Mouse (Mus musculus) lung, embryonic 16.5 days (tissue): ENCODE measurements around the gene Ankrd24. TPM values are rescaled to one million over a fixed set of nuclear protein-coding genes. Genes with fewer than 3 reads are reported as not detected.

Experiments used
- ATAC-seq: fragments of 200-750 bp; cut with Nextera tagmentation; 2 replicates; pipeline ENCODE4 v1.8.0; 2017; ENCODE audit warnings: low read depth, mild to moderate bottlenecking, moderate library complexity
- H3K27ac ChIP-seq: fragments of 300-500 bp; sonication (generic); 2 replicates; pipeline ENCODE4 v1.5.1; 2014; ENCODE audit warnings: mild to moderate bottlenecking, control low read depth, low read length
- H3K27me3 ChIP-seq: fragments of 300-500 bp; sonication (generic); 2 replicates; pipeline ENCODE4 v1.6.1; 2014; ENCODE audit warnings: low read depth, low read length, mixed read lengths; ENCODE audit not compliant: control insufficient read depth, insufficient read depth
- H3K36me3 ChIP-seq: fragments of 300-500 bp; sonication (generic); 2 replicates; pipeline ENCODE4 v1.6.1; 2014; ENCODE audit warnings: low read length; ENCODE audit not compliant: control insufficient read depth, insufficient read depth
- H3K4me1 ChIP-seq: fragments of 300-500 bp; sonication (generic); replicated peaks from 2 replicates; pipeline ENCODE4 v1.6.1; 2014; ENCODE audit warnings: low read length, mixed read lengths; ENCODE audit not compliant: control insufficient read depth, insufficient read depth
- H3K4me2 ChIP-seq: fragments of 300-500 bp; sonication (generic); 2 replicates; pipeline ENCODE4 v1.6.1; 2014; ENCODE audit warnings: low read depth, low read length, control low read depth
- H3K4me3 ChIP-seq: fragments of 300-500 bp; sonication (generic); 2 replicates; pipeline ENCODE4 v1.5.1; 2014; ENCODE audit warnings: mild to moderate bottlenecking, low read length, control low read depth
- H3K9ac ChIP-seq: fragments of 300-500 bp; sonication (generic); 2 replicates; pipeline ENCODE4 v1.6.1; 2014; ENCODE audit warnings: low read length, control low read depth
- H3K9me3 ChIP-seq: fragments of 300-500 bp; sonication (generic); 2 replicates; pipeline ENCODE4 v1.6.1; 2016; ENCODE audit warnings: low read length; ENCODE audit not compliant: control insufficient read depth
- WGBS: fragments of 180-500 bp; shearing (Covaris S2); extraction: QIAGEN DNeasy Blood & Tissue Kit; methylation state at CpG from one replicate; pipeline ENCODE4 v1.1.7; 2014; 5-methylcytosine and 5-hydroxymethylcytosine counted together
- polyA plus RNA-seq: library from polyadenylated mRNA; unstranded; fragments of >200 nt; fragmentation: Nextera tagmentation; extraction: Ambion mirVana; gene quantifications from 2 replicates; pipeline ENCODE4 v1.2.1, GENCODE M21; 2015

Gene Ankrd24
- polyA plus RNA-seq, 1 experiment from 2014 or later: 9.2 TPM

DNA sequence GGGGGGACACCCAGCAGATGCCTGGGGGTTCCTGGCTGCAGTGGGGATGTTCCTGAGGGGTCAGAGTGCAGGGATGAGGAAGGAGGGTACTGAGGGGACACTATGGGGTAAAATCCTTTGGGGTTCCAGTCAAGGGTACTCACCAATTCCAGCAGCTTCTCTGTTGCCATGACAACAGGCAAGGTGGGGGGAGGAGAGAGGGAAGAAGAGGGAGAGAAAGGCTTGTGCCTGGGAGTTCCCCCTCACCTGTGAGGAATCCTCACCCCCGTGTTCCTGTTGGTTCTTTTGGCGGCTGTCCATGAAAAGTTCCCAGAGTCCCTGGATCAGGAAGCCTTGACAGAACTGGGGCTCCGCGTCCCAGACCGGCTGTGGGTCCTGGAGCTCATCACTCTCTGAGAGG lies 32.7 kb upstream of the Ankrd24 start:
- no peak overlapping the region for H3K4me3 ChIP-seq
- 39% methylated on average over 5 of the region's 5 CpGs for WGBS
- no peak for ATAC-seq
- H3K9ac ChIP-seq: peak overlapping the region; percentile 3; the same call in 1 of the 2 replicates
- no peaks in the 10 kb centered on the region for H3K36me3 ChIP-seq
- H3K4me2 ChIP-seq: no peak overlapping the region
- no peak overlapping the region for H3K27ac ChIP-seq
- peaks cover 3% of the 10 kb centered on the region; the same call in 1 of the 2 replicates for H3K27me3 ChIP-seq
- no peaks in the 10 kb centered on the region for H3K9me3 ChIP-seq
- peaks cover 39% of the 10 kb centered on the region for H3K4me1 ChIP-seq

DNA sequence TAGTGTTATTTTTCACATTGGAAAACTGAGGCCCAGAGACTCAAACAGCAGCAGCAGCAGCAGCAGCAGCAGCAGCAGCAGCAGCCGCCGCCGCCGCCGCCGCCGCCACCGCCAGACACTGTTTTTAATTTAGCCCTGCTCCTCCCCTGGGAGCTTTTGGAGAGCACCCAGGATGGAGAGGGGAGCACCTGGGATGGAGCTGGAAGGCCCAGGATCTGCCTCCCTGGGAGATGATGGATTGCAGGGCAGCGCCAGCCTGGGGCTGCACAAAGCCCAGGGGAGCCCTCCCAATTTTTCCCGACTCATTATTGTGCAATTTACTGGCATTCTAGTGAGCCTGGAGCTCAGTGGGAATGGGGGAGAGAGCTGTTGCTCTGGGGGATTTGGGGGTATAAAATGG lies 31.7 kb upstream of the Ankrd24 start:
- Histone ChIP-seq H3K4me1 (peaks cover 45% of the 10 kb centered on the region), H3K9me3 (no peaks in the 10 kb centered on the region), H3K4me2 (peak overlapping the region; percentile 60), H3K27me3 (peaks cover 3% of the 10 kb centered on the region; the same call in 1 of the 2 replicates), H3K9ac (peak overlapping the region; percentile 60), H3K27ac (peak overlapping the region; percentile 93), H3K36me3 (no peaks in the 10 kb centered on the region), H3K4me3 (peak overlapping the region; percentile 34)
- WGBS: 3% methylated on average over 10 of the region's 10 CpGs
- ATAC-seq: peak; percentile 22

DNA sequence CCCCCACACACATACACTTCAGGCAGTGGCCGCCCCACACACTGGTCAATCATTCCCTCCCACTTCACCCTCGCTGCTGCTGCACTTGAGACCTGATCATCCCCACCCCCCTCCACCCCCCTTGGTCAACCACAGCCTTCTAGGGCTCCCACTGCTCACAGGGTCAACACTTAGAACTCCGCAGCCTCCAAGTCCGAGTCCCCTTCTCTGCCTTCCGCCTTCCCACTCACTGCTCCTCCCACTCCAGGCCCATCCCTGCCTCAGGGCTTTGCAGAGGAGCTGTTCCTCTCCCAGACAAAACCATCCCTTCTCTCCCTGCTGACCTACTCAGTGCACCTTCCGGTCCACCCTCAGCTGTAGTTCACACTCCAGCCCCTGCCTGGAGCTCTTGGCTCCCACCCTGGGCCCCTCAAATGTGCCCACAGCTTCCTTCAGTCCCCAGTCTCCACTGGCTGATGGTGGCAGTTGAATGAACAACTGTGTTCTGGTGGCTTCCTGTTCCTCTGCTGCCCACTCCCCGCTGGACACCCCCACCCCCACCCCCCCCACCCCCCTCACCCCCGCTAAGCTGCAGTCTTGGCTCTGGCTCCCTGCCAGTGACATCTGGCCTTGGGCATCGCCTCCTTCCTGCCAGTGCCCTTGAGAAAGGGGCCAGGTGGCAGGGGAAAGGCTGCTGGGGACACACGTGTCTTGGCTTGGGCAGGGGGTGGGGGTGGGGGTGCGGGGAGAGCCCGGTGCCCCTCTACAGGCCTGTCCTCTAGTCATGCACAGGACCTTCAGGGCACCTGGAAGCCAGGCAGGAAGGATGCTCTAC lies 31.0 kb upstream of the Ankrd24 start:
- peak overlapping the region; percentile 34 for H3K4me3 ChIP-seq
- H3K27ac ChIP-seq: peak overlapping the region; percentile 93
- peaks cover 49% of the 10 kb centered on the region for H3K4me1 ChIP-seq
- H3K4me2 ChIP-seq: peak overlapping the region; percentile 60
- ATAC-seq: peak; percentile 73
- H3K27me3 ChIP-seq: peaks cover 3% of the 10 kb centered on the region; the same call in 1 of the 2 replicates
- no peaks in the 10 kb centered on the region for H3K9me3 ChIP-seq
- H3K36me3 ChIP-seq: no peaks in the 10 kb centered on the region
- peak overlapping the region; percentile 60 for H3K9ac ChIP-seq
- under 1% methylated on average over 12 of the region's 12 CpGs for WGBS

DNA sequence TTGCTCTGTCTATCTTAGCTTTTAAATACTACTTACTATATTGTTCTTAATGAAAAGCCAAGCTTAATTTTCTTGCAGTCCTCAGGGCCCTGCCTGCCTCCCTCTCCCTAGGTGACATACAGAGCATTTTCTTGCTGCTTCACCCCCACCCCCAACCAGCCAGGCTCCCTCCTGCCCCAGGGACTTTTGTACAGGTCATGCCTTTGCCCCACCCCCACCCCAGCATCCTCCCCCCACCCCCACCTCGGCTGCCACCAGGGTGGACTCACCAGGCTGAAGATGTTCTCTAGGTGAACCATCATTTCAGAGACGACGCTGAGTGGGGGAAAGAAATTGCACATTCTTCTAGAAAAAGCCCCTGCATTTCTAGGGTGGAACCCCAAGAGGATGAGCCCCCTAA lies 30.0 kb upstream of the Ankrd24 start:
- ATAC-seq: no peak
- Histone ChIP-seq H3K36me3 (no peaks in the 10 kb centered on the region), H3K9ac (no peak overlapping the region), H3K9me3 (no peaks in the 10 kb centered on the region), H3K27ac (no peak overlapping the region), H3K4me1 (peaks cover 56% of the 10 kb centered on the region), H3K4me3 (no peak overlapping the region), H3K27me3 (peaks cover 3% of the 10 kb centered on the region; the same call in 1 of the 2 replicates), H3K4me2 (no peak overlapping the region)
- 33% methylated on average over 3 of the region's 3 CpGs for WGBS

DNA sequence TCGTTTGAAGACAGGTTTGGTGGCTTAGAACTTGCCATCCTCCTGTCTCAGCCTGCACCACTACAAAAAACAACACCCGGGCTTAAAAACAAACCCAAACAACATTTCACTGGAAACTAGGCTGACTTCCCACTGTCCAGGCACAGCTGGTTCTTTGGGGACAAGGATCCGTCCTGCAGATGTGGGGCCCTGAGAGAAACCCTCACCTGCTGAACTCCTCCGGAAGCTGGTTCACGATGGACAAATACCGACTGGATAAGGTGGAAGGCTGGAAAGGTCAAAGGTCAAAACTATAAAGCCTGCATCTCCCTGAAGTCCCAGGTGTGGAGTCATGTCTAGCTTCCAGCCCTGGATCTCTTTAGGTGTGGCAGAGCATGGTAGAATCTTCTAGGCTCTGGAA lies 29.5 kb upstream of the Ankrd24 start:
- H3K9me3 ChIP-seq: no peaks in the 10 kb centered on the region
- H3K27me3 ChIP-seq: peaks cover 3% of the 10 kb centered on the region; the same call in 1 of the 2 replicates
- H3K4me1 ChIP-seq: peaks cover 56% of the 10 kb centered on the region
- WGBS: 47% methylated on average over 6 of the region's 6 CpGs
- no peak overlapping the region for H3K27ac ChIP-seq
- H3K36me3 ChIP-seq: no peaks in the 10 kb centered on the region
- no peak for ATAC-seq
- no peak overlapping the region for H3K9ac ChIP-seq
- H3K4me3 ChIP-seq: no peak overlapping the region
- no peak overlapping the region for H3K4me2 ChIP-seq

DNA sequence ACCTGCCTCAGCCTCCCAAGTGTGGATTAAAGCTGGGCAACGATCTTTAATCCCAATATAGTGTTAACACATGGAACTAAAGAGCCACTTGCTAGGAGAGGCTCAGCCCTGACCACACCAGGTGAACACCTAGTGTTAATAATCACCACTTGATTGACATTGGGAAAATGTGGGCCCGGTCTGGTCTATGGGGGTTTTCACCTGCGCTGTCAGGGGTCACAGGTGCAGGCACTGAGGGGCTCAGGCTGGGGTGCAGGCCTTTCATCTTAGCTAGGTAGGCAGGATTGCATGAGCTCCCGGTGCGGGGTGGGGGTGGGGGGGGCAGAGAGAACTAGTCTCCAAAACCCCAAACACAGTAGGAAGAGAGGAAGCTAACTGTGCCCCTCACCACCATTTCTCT lies 28.7 kb upstream of the Ankrd24 start:
- WGBS: 62% methylated on average over 4 of the region's 5 CpGs
- Histone ChIP-seq H3K9me3 (no peaks in the 10 kb centered on the region), H3K4me3 (no peak overlapping the region), H3K4me1 (peaks cover 56% of the 10 kb centered on the region), H3K9ac (no peak overlapping the region), H3K36me3 (no peaks in the 10 kb centered on the region), H3K27me3 (peaks cover 3% of the 10 kb centered on the region; the same call in 1 of the 2 replicates), H3K4me2 (no peak overlapping the region), H3K27ac (no peak overlapping the region; the same call in 1 of the 2 replicates)
- ATAC-seq: no peak

DNA sequence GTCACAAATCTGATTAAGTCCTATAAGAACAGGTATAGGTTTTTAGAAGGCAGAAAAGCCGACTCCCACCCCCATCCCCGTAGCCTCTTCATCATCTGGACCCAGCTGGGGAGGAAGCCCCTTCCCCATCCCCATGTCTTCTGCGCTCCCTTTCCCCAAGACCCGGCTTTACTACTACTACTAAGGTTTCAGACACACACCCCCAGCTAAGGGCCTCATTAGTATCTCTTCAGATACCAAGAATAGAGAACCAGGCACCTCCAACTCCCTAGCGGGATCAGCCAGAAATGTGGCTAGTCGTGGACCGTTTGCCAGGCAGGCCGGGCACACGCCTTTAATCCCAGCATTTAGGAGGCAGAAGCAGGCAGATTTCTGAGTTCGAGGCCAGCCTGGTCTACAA lies 28.2 kb upstream of the Ankrd24 start:
- H3K9ac ChIP-seq: no peak overlapping the region
- no peak overlapping the region for H3K4me2 ChIP-seq
- no peak overlapping the region for H3K4me3 ChIP-seq
- H3K27ac ChIP-seq: peak overlapping the region; percentile 63
- WGBS: 54% methylated on average over 10 of the region's 10 CpGs
- peaks cover 3% of the 10 kb centered on the region; the same call in 1 of the 2 replicates for H3K27me3 ChIP-seq
- H3K4me1 ChIP-seq: peaks cover 56% of the 10 kb centered on the region
- H3K36me3 ChIP-seq: no peaks in the 10 kb centered on the region
- no peaks in the 10 kb centered on the region for H3K9me3 ChIP-seq
- no peak for ATAC-seq

DNA sequence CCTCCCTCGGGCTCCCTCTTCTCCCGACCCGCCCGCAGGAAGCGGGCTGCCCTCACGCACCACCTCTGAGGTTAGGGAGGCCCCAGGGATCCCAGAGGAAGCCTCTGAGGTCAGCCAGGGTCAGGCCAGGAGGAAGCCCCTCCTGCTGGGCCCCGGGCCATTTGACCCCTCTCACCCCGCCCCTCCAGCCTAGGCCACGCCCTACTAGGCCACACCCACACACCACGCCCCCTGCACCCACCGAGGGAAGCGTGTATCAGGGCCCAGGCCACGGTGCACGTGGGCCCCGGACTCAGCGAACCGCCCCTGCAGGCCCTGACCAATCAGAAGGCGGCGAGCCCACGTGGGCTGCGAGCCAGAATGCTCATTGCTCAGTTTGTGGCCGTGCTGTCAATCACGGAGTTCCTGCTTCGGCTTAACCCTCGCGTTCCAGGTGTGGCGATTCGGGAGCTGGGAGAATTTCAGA lies 27.6 kb upstream of the Ankrd24 start, which contains the start of gene Tle6:
TSS of gene Tle6 (minus strand) at position 336 of the 466 bp plus-strand sequence.
- Histone ChIP-seq H3K9me3 (no peaks in the 10 kb centered on the region), H3K27me3 (no peaks in the 10 kb centered on the region)
- peak; percentile 85 for ATAC-seq

DNA sequence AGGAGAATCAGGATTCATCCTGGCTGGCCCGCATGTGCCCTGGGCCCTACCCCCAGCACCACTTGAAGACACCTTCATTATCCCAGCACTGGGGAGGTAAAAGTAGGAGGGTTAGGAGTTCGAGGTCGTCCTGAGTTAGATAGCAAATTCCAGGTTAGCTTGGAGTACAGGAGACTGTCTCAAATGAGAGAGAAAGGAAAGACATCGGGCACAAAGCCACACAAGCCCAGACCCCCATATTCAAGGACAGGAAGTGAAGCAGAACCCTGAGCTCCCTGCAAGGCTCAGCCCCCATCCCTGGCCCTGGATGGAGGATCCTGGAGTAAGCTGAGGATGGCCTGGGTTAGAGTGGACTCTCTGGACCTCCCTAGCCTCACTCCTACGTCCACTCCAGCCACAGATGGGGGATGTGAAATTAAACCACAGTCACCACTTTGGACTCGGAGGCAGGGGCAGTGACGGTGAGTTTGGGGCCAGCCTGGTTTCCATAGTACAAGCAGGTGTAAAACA lies 26.9 kb upstream of the Ankrd24 start:
- H3K9ac ChIP-seq: peak overlapping the region; percentile 41
- no peaks in the 10 kb centered on the region for H3K9me3 ChIP-seq
- H3K4me2 ChIP-seq: peak overlapping the region; percentile 60
- no peaks in the 10 kb centered on the region for H3K36me3 ChIP-seq
- 22% methylated on average over 7 of the region's 7 CpGs for WGBS
- H3K27ac ChIP-seq: peak overlapping the region; percentile 48
- no peaks in the 10 kb centered on the region for H3K27me3 ChIP-seq
- no peak for ATAC-seq
- 0 out of 2 replicates have a peak overlapping the region, but pooled peaks have one; percentile 16 for H3K4me3 ChIP-seq
- peaks cover 44% of the 10 kb centered on the region for H3K4me1 ChIP-seq

More for the DNA sequence above, 27.6 kb upstream of the Ankrd24 start, which contains the start of gene Tle6:
- H3K36me3 ChIP-seq: no peaks in the 10 kb centered on the region
- peak within 1 kb of the TSS; percentile 30 for H3K4me3 ChIP-seq
- H3K27ac ChIP-seq: peak within 1 kb of the TSS; percentile 63
- H3K9ac ChIP-seq: peak within 1 kb of the TSS; percentile 41
- WGBS: under 1% methylated on average over 28 of the region's 28 CpGs
- peak within 1 kb of the TSS; percentile 60 for H3K4me2 ChIP-seq
- peaks cover 51% of the 10 kb centered on the region for H3K4me1 ChIP-seq
